Mouse (Mus musculus): ENCODE data around the gene Gm3233. TPM values are rescaled to one million over a fixed set of nuclear protein-coding genes. Genes with fewer than 3 reads are reported as not detected.

The Gm3233 gene
- not detected for polyA plus RNA-seq (2017; shearing (Covaris generic))

GRCm38 (mm10) chr10:77759582-77759981, at the start of gene Gm3233:
Gene Gm3233, minus strand, starts transcription at chr10:77759682.

GRCm38 (mm10) chr10:77798921-77799508, 39.5 kb upstream of the Gm3233 start, which contains the start of gene Gm19668:
Gene Gm19668, minus strand, starts transcription at chr10:77799133.

GRCm38 (mm10) chr10:77794976-77795375, 35.5 kb upstream of the Gm3233 start, which contains the start of gene Gm9639:
Gene Gm9639, minus strand, starts transcription at chr10:77795076.

GRCm38 (mm10) chr10:77787876-77788275, 28.4 kb upstream of the Gm3233 start, which contains the start of gene Gm7137:
Gene Gm7137, minus strand, starts transcription at chr10:77788200.

GRCm38 (mm10) chr10:77782442-77782841, 23.0 kb upstream of the Gm3233 start, which contains the start of gene Gm3250:
Gene Gm3250, minus strand, starts transcription at chr10:77782542.

GRCm38 (mm10) chr10:77776844-77777243, 17.4 kb upstream of the Gm3233 start, which contains the start of gene Gm7138:
Gene Gm7138, minus strand, starts transcription at chr10:77776944.

GRCm38 (mm10) chr10:77771225-77771624, 11.7 kb upstream of the Gm3233 start, which contains the start of gene Gm3238:
Gene Gm3238, minus strand, starts transcription at chr10:77771325.

GRCm38 (mm10) chr10:77751254-77751653, 8.2 kb downstream of the Gm3233 start, which contains the start of gene Gm9736:
Gene Gm9736, minus strand, starts transcription at chr10:77751354.

GRCm38 (mm10) chr10:77741924-77742688, 17.4 kb downstream of the Gm3233 start, which contains the start of gene Gm18596:
Gene Gm18596, minus strand, starts transcription at chr10:77742638.

GRCm38 (mm10) chr10:77726186-77726585, 33.3 kb downstream of the Gm3233 start, which contains the start of gene Gm10100:
Gene Gm10100, plus strand, starts transcription at chr10:77726486.

GRCm38 (mm10) chr10:77720299-77720698, 39.2 kb downstream of the Gm3233 start, which contains the start of gene Krtap12-1:
Gene Krtap12-1, plus strand, starts transcription at chr10:77720599.

GRCm38 (mm10) chr10:77715507-77715906, 44.0 kb downstream of the Gm3233 start, which contains the start of gene Gm10142:
Gene Gm10142, plus strand, starts transcription at chr10:77715807.

GRCm38 (mm10) chr10:77711157-77711556, 48.3 kb downstream of the Gm3233 start, which contains the start of gene Gm10024:
Gene Gm10024, plus strand, starts transcription at chr10:77711457.

Other genes starting within 250 kb of the Gm3233 start
- gene Fam207a, start 243.9 kb downstream of the Gm3233 start, polyA plus RNA-seq (2017; shearing (Covaris generic)): 53.3 TPM
- 668 TPM for gene Itgb2, start 229.4 kb downstream of the Gm3233 start, polyA plus RNA-seq (2017; shearing (Covaris generic))
- 130 TPM for gene Pttg1ip, start 178.0 kb downstream of the Gm3233 start, polyA plus RNA-seq (2017; shearing (Covaris generic))
- gene Sumo3, start 153.6 kb downstream of the Gm3233 start, polyA plus RNA-seq (2017; shearing (Covaris generic)): 133 TPM
- not detected for gene Gm49325, start 153.5 kb downstream of the Gm3233 start, polyA plus RNA-seq (2017; shearing (Covaris generic))
- gene Ube2g2, start 137.4 kb downstream of the Gm3233 start, polyA plus RNA-seq (2017; shearing (Covaris generic)): 75.8 TPM
- gene Tspear, start 73.1 kb downstream of the Gm3233 start, polyA plus RNA-seq (2017; shearing (Covaris generic)): 0.69 TPM
- not detected for gene Gm19402, start 68.9 kb downstream of the Gm3233 start, polyA plus RNA-seq (2017; shearing (Covaris generic))
- gene Gm9508, start 62.4 kb downstream of the Gm3233 start, polyA plus RNA-seq (2017; shearing (Covaris generic)): not detected
- gene Gm10272, start 53.1 kb downstream of the Gm3233 start, polyA plus RNA-seq (2017; shearing (Covaris generic)): not detected
- gene Gm10024, start 48.2 kb downstream of the Gm3233 start, polyA plus RNA-seq (2017; shearing (Covaris generic)): not detected
- not detected for gene Gm10142, start 43.9 kb downstream of the Gm3233 start, polyA plus RNA-seq (2017; shearing (Covaris generic))
- gene Krtap12-1, start 39.1 kb downstream of the Gm3233 start, polyA plus RNA-seq (2017; shearing (Covaris generic)): not detected
- not detected for gene Gm10100, start 33.2 kb downstream of the Gm3233 start, polyA plus RNA-seq (2017; shearing (Covaris generic))
- not detected for gene Gm18596, start 17.0 kb downstream of the Gm3233 start, polyA plus RNA-seq (2017; shearing (Covaris generic))
- gene Gm9736, start 8.3 kb downstream of the Gm3233 start, polyA plus RNA-seq (2017; shearing (Covaris generic)): not detected
- gene Gm3238, start 11.6 kb upstream of the Gm3233 start, polyA plus RNA-seq (2017; shearing (Covaris generic)): not detected
- gene Gm7138, start 17.3 kb upstream of the Gm3233 start, polyA plus RNA-seq (2017; shearing (Covaris generic)): not detected
- not detected for gene Gm3250, start 22.9 kb upstream of the Gm3233 start, polyA plus RNA-seq (2017; shearing (Covaris generic))
- not detected for gene Gm7137, start 28.5 kb upstream of the Gm3233 start, polyA plus RNA-seq (2017; shearing (Covaris generic))
- not detected for gene Gm9639, start 35.4 kb upstream of the Gm3233 start, polyA plus RNA-seq (2017; shearing (Covaris generic))
- gene Gm19668, start 39.5 kb upstream of the Gm3233 start, polyA plus RNA-seq (2017; shearing (Covaris generic)): not detected
- not detected for gene Gm9507, start 52.2 kb upstream of the Gm3233 start, polyA plus RNA-seq (2017; shearing (Covaris generic))
- gene Gm2696, start 55.0 kb upstream of the Gm3233 start, polyA plus RNA-seq (2017; shearing (Covaris generic)): not detected
- gene Krtap10-4, start 67.4 kb upstream of the Gm3233 start, polyA plus RNA-seq (2017; shearing (Covaris generic)): not detected
- gene Krtap10-10, start 76.3 kb upstream of the Gm3233 start, polyA plus RNA-seq (2017; shearing (Covaris generic)): not detected
- not detected for gene Gm36176, start 87.1 kb upstream of the Gm3233 start, polyA plus RNA-seq (2017; shearing (Covaris generic))
- gene Gm10318, start 93.2 kb upstream of the Gm3233 start, polyA plus RNA-seq (2017; shearing (Covaris generic)): not detected
- not detected for gene Gm3285, start 102.3 kb upstream of the Gm3233 start, polyA plus RNA-seq (2017; shearing (Covaris generic))
- gene Lrrc3, start 142.9 kb upstream of the Gm3233 start, polyA plus RNA-seq (2017; shearing (Covaris generic)): not detected
- 0.71 TPM for gene Trpm2, start 210.9 kb upstream of the Gm3233 start, polyA plus RNA-seq (2017; shearing (Covaris generic))
- gene 1810043G02Rik, start 218.8 kb upstream of the Gm3233 start, polyA plus RNA-seq (2017; shearing (Covaris generic)): 11.9 TPM

All from inflammation-experienced regulatory T-cells, adult 16 weeks (primary cell).